Comparison of ENCODE assay signal across 7 mouse cellular contexts in the genomic region with DNA sequence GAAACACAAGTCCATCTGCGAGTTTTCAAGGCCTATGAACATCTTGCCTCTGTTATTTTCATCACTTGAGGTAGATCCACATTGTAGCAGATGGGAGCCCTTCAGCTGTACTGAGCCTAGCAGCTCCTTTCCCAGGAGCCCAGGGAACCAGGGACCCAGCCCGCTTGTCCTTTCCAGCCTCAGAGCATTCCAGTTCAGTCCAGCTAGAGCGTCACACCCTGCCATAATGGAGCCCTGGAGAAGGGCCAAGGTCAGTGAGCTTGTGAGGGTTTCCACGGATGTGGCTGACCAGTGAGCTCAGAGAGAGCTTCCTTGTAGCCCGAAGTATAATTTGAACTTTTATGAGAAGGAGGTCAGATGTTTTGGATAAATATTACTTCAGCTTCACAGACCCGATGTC.
DNase-seq lines count a peak whose midpoint lies in the region; ATAC-seq and TF ChIP-seq lines count a peak whose summit lies in the region.
"Not testable (repeated sequence)": the region's sequence is repeated elsewhere in the genome, so short reads cannot be mapped to it uniquely, and the experiment has no call there.

No protein-coding gene starts in this region.

- H3K4me3 ChIP-seq in heart, embryonic 12.5 days; hindbrain, postnatal 0 days (ENCODE audit: low read length); lung, embryonic 16.5 days (ENCODE audit: low read length); stomach, embryonic 14.5 days (ENCODE audit: low read depth, low read length): not testable (repeated sequence)

- 66% methylated on average over 6 of the region's 6 CpGs for WGBS in heart, embryonic 12.5 days
- WGBS in hindbrain, postnatal 0 days, result 47% methylated on average over 6 of the region's 6 CpGs
- WGBS in lung, embryonic 16.5 days, result 48% methylated on average over 6 of the region's 6 CpGs
- 51% methylated on average over 6 of the region's 6 CpGs for WGBS in stomach, embryonic 14.5 days

- H3K4me2 ChIP-seq in heart, embryonic 12.5 days; hindbrain, postnatal 0 days (ENCODE audit: low read depth, low read length); lung, embryonic 16.5 days (ENCODE audit: low read depth, low read length); stomach, embryonic 14.5 days (replicated peaks; ENCODE audit: low read depth, low read length): not testable (repeated sequence)

- H3K27ac ChIP-seq in heart, embryonic 12.5 days (ENCODE audit: poor library complexity, severe bottlenecking); hindbrain, postnatal 0 days; lung, embryonic 16.5 days (ENCODE audit: low read length); stomach, embryonic 14.5 days (ENCODE audit: low read length): not testable (repeated sequence)

- TF ChIP-seq CTCF in hindbrain, postnatal 0 days (IDR thresholded peaks at IDR 0.05; ENCODE audit: low read depth), result not testable (repeated sequence)

- H3K36me3 ChIP-seq in heart, embryonic 12.5 days; hindbrain, postnatal 0 days (ENCODE audit: insufficient read depth, low read length); lung, embryonic 16.5 days (ENCODE audit: control insufficient read depth, insufficient read depth, low read length); stomach, embryonic 14.5 days (ENCODE audit: control insufficient read depth, insufficient read depth, low read length): not testable (repeated sequence)

- H3K9ac ChIP-seq in heart, embryonic 12.5 days; hindbrain, postnatal 0 days (replicated peaks; ENCODE audit: low read length); lung, embryonic 16.5 days (ENCODE audit: low read length); stomach, embryonic 14.5 days (replicated peaks; ENCODE audit: low read depth, low read length): not testable (repeated sequence)

- H3K4me1 ChIP-seq in heart, embryonic 12.5 days (replicated peaks), result peaks cover 13% of the 10 kb centered on the region
- H3K4me1 ChIP-seq in hindbrain, postnatal 0 days (ENCODE audit: insufficient read depth, low read length); stomach, embryonic 14.5 days (ENCODE audit: control insufficient read depth, insufficient read depth, low read length): not testable (repeated sequence)
- peaks cover 15% of the 10 kb centered on the region for H3K4me1 ChIP-seq in lung, embryonic 16.5 days (replicated peaks; ENCODE audit: control insufficient read depth, insufficient read depth, low read length)

- peak; percentile 88 to 95 for DNase-seq in adrenal gland, adult (ENCODE audit: inconsistent age in 2 of 2, low spot score in 1 of 2)
- DNase-seq in gastrocnemius, adult 18-20 months (ENCODE audit: low spot score), result peak; percentile 85
- peak; percentile 26 for DNase-seq in hindbrain, postnatal 0 days (ENCODE audit: low spot score)
- DNase-seq in kidney, postnatal 10 days, result peak; percentile 92

- not testable (repeated sequence) for H3K9me3 ChIP-seq in heart, embryonic 12.5 days (replicated peaks); hindbrain, postnatal 0 days (ENCODE audit: low read length); lung, embryonic 16.5 days (ENCODE audit: control insufficient read depth, low read length); stomach, embryonic 14.5 days (ENCODE audit: control insufficient read depth, low read depth, low read length)

- H3K27me3 ChIP-seq in heart, embryonic 12.5 days (replicated peaks); hindbrain, postnatal 0 days (ENCODE audit: insufficient read depth, low read length); lung, embryonic 16.5 days (ENCODE audit: control insufficient read depth, insufficient read depth, low read depth, low read length); stomach, embryonic 14.5 days (ENCODE audit: control insufficient read depth, insufficient read depth, low read length): not testable (repeated sequence)

- peak; percentile 71 for ATAC-seq in heart, embryonic 12.5 days (ENCODE audit: insufficient number of reproducible peaks, low FRiP score)
- not testable (repeated sequence) for ATAC-seq in hindbrain, postnatal 0 days
- ATAC-seq in lung, embryonic 16.5 days (ENCODE audit: low read depth), result peak; percentile 58
- 0 out of 2 replicates have a peak, but pooled peaks have one; percentile 55 for ATAC-seq in stomach, embryonic 14.5 days (ENCODE audit: insufficient number of reproducible peaks, insufficient read depth, low FRiP score, low read depth)

Comparison
In these comparisons a context has a peak if more than half of its experiments do, and no peak if none do; other contexts are left out.
1. DNase-seq: peak in every context shown above with its lines; median percentile 92 in kidney, postnatal 10 days; 92 in adrenal gland, adult; 85 in gastrocnemius, adult 18-20 months; 26 in hindbrain, postnatal 0 days.